Mouse (Mus musculus) brain, embryonic 14.5 days (tissue): ENCODE data around the gene Hspa8.

Experiments
- CTCF ChIP-seq: fragments of 200-500 bp; IDR thresholded peaks from 2 replicates; pipeline ENCODE4 v1.5.1; 2012; ENCODE audit warnings: inconsistent platforms, mild to moderate bottlenecking, moderate library complexity, borderline replicate concordance; ENCODE audit not compliant: insufficient read depth, insufficient read length; ENCODE audit errors: extremely low read depth
- POLR2A ChIP-seq: fragments of 200-500 bp; IDR thresholded peaks from 2 replicates; pipeline ENCODE4 v1.6.1; 2012; ENCODE audit warnings: mild to moderate bottlenecking, inconsistent platforms, borderline replicate concordance; ENCODE audit not compliant: poor library complexity, insufficient read depth, insufficient read length, severe bottlenecking; ENCODE audit errors: extremely low read depth

GRCm38 (mm10) chr9:40780892-40781725, 19.7 kb upstream of the Hspa8 start:
- no peak for TF ChIP-seq POLR2A
- no peak for TF ChIP-seq CTCF
